Mouse (Mus musculus): ENCODE data around the gene Pkp1. TPM values are rescaled to one million over a fixed set of nuclear protein-coding genes. Genes with fewer than 3 reads are reported as not detected.

Pkp1 gene
- polyA plus RNA-seq (2021; fragmentation: Nextera tagmentation), result not detected in 2 replicates
- long read RNA-seq, experiment 1, result 0 reads
- long read RNA-seq, experiment 2, result 0 reads

DNA sequence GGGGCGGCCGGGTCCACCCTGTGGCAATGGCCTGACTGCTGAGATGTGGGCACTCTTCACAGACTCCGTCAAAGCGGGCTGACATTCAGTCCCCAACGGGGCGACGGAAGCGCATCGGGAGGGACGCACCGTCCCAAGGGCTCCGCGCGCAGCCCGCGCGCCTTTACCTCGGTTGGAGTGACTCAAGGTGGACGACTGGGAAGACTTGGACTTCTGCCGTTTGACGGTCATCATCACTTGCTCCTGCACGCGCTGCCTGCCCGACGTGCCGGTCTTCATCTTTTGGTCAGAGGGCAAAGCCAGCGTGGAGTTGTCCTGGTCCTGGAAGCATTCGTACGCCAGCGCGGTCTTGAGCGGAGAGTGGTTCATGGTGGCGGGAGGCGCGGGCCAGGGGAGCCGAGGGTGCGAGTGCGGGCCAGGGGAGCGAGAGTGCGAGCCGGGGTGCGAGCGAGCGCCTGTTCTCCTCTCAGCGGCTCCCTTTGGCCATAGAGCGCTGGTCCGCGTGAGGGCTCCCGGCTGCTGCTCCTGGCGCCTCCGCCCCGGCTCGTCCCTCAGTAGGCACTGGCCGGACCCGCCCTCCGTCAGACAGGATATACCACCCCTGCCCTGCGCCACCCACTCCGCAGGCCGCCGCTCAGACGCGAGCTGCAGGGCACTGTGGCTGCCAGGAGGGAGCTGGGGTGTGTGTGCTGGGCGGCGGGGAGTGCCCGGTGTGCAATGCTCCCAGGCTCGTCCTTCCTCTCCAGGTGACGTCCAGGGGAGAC lies at the start of gene Pkp1:
Pkp1 (minus strand) TSS at position 564 of the 764 bp plus-strand sequence.

GRCm38 (mm10) chr1:135835716-135836483 lies 83.1 kb downstream of the Pkp1 start, which contains the start of gene Tnnt2:
TSS of gene Tnnt2 (plus strand) at chr1:135836354.

Other genes starting within 250 kb of the Pkp1 start
- gene Csrp1, start 199.1 kb downstream of the Pkp1 start, polyA plus RNA-seq (2021; fragmentation: Nextera tagmentation), result 96.6 and 129 TPM in 2 replicates
- 24.6 and 29.6 TPM in 2 replicates for gene Phlda3, start 153.1 kb downstream of the Pkp1 start, polyA plus RNA-seq (2021; fragmentation: Nextera tagmentation)
- 8.6 and 8.7 TPM in 2 replicates for gene Tnni1, start 139.8 kb downstream of the Pkp1 start, polyA plus RNA-seq (2021; fragmentation: Nextera tagmentation)
- 0.75 and 1.8 TPM in 2 replicates for gene Lad1, start 100.6 kb downstream of the Pkp1 start, polyA plus RNA-seq (2021; fragmentation: Nextera tagmentation)
- 1.8 and 2.4 TPM in 2 replicates for gene Tnnt2, start 82.9 kb downstream of the Pkp1 start, polyA plus RNA-seq (2021; fragmentation: Nextera tagmentation)
- 0.36 and 0.87 TPM in 2 replicates for gene Igfn1, start 87.1 kb upstream of the Pkp1 start, polyA plus RNA-seq (2021; fragmentation: Nextera tagmentation)
- 103 and 105 TPM in 2 replicates for gene Tmem9, start 88.9 kb upstream of the Pkp1 start, polyA plus RNA-seq (2021; fragmentation: Nextera tagmentation)
- 0.75 TPM in 1 of 2 replicates, not detected in the other for gene Ascl5, start 131.6 kb upstream of the Pkp1 start, polyA plus RNA-seq (2021; fragmentation: Nextera tagmentation)
- gene Cacna1s, start 133.5 kb upstream of the Pkp1 start, polyA plus RNA-seq (2021; fragmentation: Nextera tagmentation), result 0.46 and 0.94 TPM in 2 replicates
- 4.0 and 4.4 TPM in 2 replicates for gene Kif21b, start 212.2 kb upstream of the Pkp1 start, polyA plus RNA-seq (2021; fragmentation: Nextera tagmentation)

All from layer of hippocampus, adult 6 months (tissue).